Mouse (Mus musculus): ENCODE data around the gene Tmprss11g. TPM values are rescaled to one million over a fixed set of nuclear protein-coding genes. Genes with fewer than 3 reads are reported as not detected.

Tmprss11g gene
- polyA plus RNA-seq, 1 experiment from 2014 or later: 0.11 TPM

Other genes with a start within 250 kb of the Tmprss11g start
- not detected in 2 replicates for gene Tmprss11c, start 229.3 kb downstream of the Tmprss11g start, polyA plus RNA-seq (2015; fragmentation: Nextera tagmentation; extraction: Ambion mirVana)
- 0.77 and 1.3 TPM in 2 replicates for gene Tmprss11d, start 145.2 kb downstream of the Tmprss11g start, polyA plus RNA-seq (2015; fragmentation: Nextera tagmentation; extraction: Ambion mirVana)
- gene Tmprss11a, start 49.6 kb downstream of the Tmprss11g start, polyA plus RNA-seq (2015; fragmentation: Nextera tagmentation; extraction: Ambion mirVana): 0.69 and 0.87 TPM in 2 replicates
- gene Tmprss11f, start 113.8 kb upstream of the Tmprss11g start, polyA plus RNA-seq (2015; fragmentation: Nextera tagmentation; extraction: Ambion mirVana): 0.08 and 0.28 TPM in 2 replicates
- gene Tmprss11b, start 157.8 kb upstream of the Tmprss11g start, polyA plus RNA-seq (2015; fragmentation: Nextera tagmentation; extraction: Ambion mirVana): 0.65 and 0.72 TPM in 2 replicates
- gene Tmprss11e, start 227.2 kb upstream of the Tmprss11g start, polyA plus RNA-seq (2015; fragmentation: Nextera tagmentation; extraction: Ambion mirVana): 0.06 TPM in 1 of 2 replicates, not detected in the other

Data from embryonic facial prominence, embryonic 13.5 days (tissue).